In genomic region chr2:32908796-32909195, GRCm38 (mm10) we compare ENCODE assay signal across 8 mouse cellular contexts. TPM values are rescaled to one million over a fixed set of nuclear protein-coding genes. Genes with fewer than 3 reads are reported as not detected.
DNase-seq lines count a peak whose midpoint lies in the region; ATAC-seq lines count a peak whose summit lies in the region.

No protein-coding gene starts in this region.

- H3K9me3 ChIP-seq in forebrain, embryonic 16.5 days (ENCODE audit: control insufficient read depth, low read length): no peaks in the 10 kb centered on the region
- H3K9me3 ChIP-seq in intestine, embryonic 16.5 days (ENCODE audit: control insufficient read depth, low read length): no peaks in the 10 kb centered on the region
- H3K9me3 ChIP-seq in midbrain, embryonic 14.5 days (ENCODE audit: control insufficient read depth, low read length): no peaks in the 10 kb centered on the region

- H3K27me3 ChIP-seq in forebrain, embryonic 16.5 days (replicated peaks; ENCODE audit: control insufficient read depth, insufficient read depth, low read length): no peaks in the 10 kb centered on the region
- no peaks in the 10 kb centered on the region for H3K27me3 ChIP-seq in intestine, embryonic 16.5 days (replicated peaks; ENCODE audit: control insufficient read depth, insufficient read depth, low read length)
- no peaks in the 10 kb centered on the region for H3K27me3 ChIP-seq in midbrain, embryonic 14.5 days (ENCODE audit: control insufficient read depth, insufficient read depth, low read length)

- peaks cover 25% of the 10 kb centered on the region for H3K4me1 ChIP-seq in forebrain, embryonic 16.5 days (replicated peaks; ENCODE audit: control insufficient read depth, insufficient read depth, low read length)
- peaks cover 48% of the 10 kb centered on the region for H3K4me1 ChIP-seq in intestine, embryonic 16.5 days (ENCODE audit: control insufficient read depth, insufficient read depth, low read length)
- H3K4me1 ChIP-seq in midbrain, embryonic 14.5 days (ENCODE audit: control insufficient read depth, insufficient read depth, low read length): peaks cover 11% of the 10 kb centered on the region

- H3K4me2 ChIP-seq in forebrain, embryonic 16.5 days (ENCODE audit: low read length): peak overlapping the region; percentile 31; the same call in 1 of the 2 replicates
- no peak overlapping the region for H3K4me2 ChIP-seq in intestine, embryonic 16.5 days (ENCODE audit: low read depth, low read length)
- H3K4me2 ChIP-seq in midbrain, embryonic 14.5 days (ENCODE audit: low read length): no peak overlapping the region

- H3K4me3 ChIP-seq in forebrain, embryonic 16.5 days (replicated peaks; ENCODE audit: low read length): no peak overlapping the region
- H3K4me3 ChIP-seq in intestine, embryonic 16.5 days (ENCODE audit: low read length): no peak overlapping the region
- H3K4me3 ChIP-seq in midbrain, embryonic 14.5 days (replicated peaks; ENCODE audit: low read depth, low read length): no peak overlapping the region

- no peak for ATAC-seq in forebrain, embryonic 16.5 days
- ATAC-seq in intestine, embryonic 16.5 days: 0 out of 2 replicates have a peak, but pooled peaks have one; percentile 24
- no peak for ATAC-seq in midbrain, embryonic 14.5 days (ENCODE audit: low FRiP score, low TSS enrichment)

- 19% methylated on average over 11 of the region's 11 CpGs for WGBS in forebrain, embryonic 16.5 days
- WGBS in intestine, embryonic 16.5 days: 24% methylated on average over 11 of the region's 11 CpGs
- WGBS in midbrain, embryonic 14.5 days: 29% methylated on average over 11 of the region's 11 CpGs

- DNase-seq in embryo, embryonic 10 days (ENCODE audit: low spot score): peak; percentile 28
- no peak for DNase-seq in embryo, embryonic 9.5 days (ENCODE audit: extremely low spot score)
- no peak for DNase-seq in midbrain, embryonic 14.5 days
- DNase-seq in testis, postnatal 10 days (ENCODE audit: low spot score): no peak
- DNase-seq in adrenal gland, postnatal 14 days: no peak
- no peak for DNase-seq in spleen, adult 12 weeks (ENCODE audit: low spot score)

- H3K9ac ChIP-seq in forebrain, embryonic 16.5 days (replicated peaks; ENCODE audit: low read depth, low read length): peak overlapping the region; percentile 41
- H3K9ac ChIP-seq in intestine, embryonic 16.5 days (ENCODE audit: low read depth, low read length): 0 out of 2 replicates have a peak overlapping the region, but pooled peaks have one; percentile 2
- peak overlapping the region; percentile 23; the same call in 1 of the 2 replicates for H3K9ac ChIP-seq in midbrain, embryonic 14.5 days (replicated peaks; ENCODE audit: low read length)

- H3K36me3 ChIP-seq in forebrain, embryonic 16.5 days (ENCODE audit: control insufficient read depth, insufficient read depth): peaks cover 3% of the 10 kb centered on the region; the same call in 1 of the 2 replicates
- no peaks in the 10 kb centered on the region for H3K36me3 ChIP-seq in intestine, embryonic 16.5 days (ENCODE audit: control insufficient read depth, insufficient read depth, low read length)
- H3K36me3 ChIP-seq in midbrain, embryonic 14.5 days (ENCODE audit: control insufficient read depth, insufficient read depth, low read length): peaks cover 29% of the 10 kb centered on the region; the same call in 1 of the 2 replicates

- peak overlapping the region; percentile 87 for H3K27ac ChIP-seq in forebrain, embryonic 16.5 days (ENCODE audit: low read length)
- peak overlapping the region; percentile 60 for H3K27ac ChIP-seq in intestine, embryonic 16.5 days (ENCODE audit: low read length)
- peak overlapping the region; percentile 42; the same call in 1 of the 2 replicates for H3K27ac ChIP-seq in midbrain, embryonic 14.5 days (replicated peaks; ENCODE audit: low read depth, low read length)

RNA-seq across cellular contexts. Expression of gene Fam129b, which starts 32.9 kb away (rescaled TPM):
- 36.4 and 41.1 TPM in 2 replicates for polyA plus RNA-seq in forebrain, embryonic 16.5 days (2015; fragmentation: Nextera tagmentation; extraction: Ambion mirVana)
- polyA plus RNA-seq in intestine, embryonic 16.5 days (2015; fragmentation: Nextera tagmentation; extraction: Ambion mirVana): 35.4 and 37.8 TPM in 2 replicates
- polyA plus RNA-seq in midbrain, embryonic 14.5 days (2014; fragmentation: Nextera tagmentation; extraction: Ambion mirVana): 13.6 and 19.8 TPM in 2 replicates
- 22.0 and 23.1 TPM in 2 replicates for total RNA-seq in adrenal gland, postnatal 14 days (2021)

RNA-seq across cellular contexts. Expression of gene Rpl12, which starts 52.6 kb away (rescaled TPM):
- polyA plus RNA-seq in forebrain, embryonic 16.5 days (2015; fragmentation: Nextera tagmentation; extraction: Ambion mirVana): 101 and 105 TPM in 2 replicates
- 141 and 162 TPM in 2 replicates for polyA plus RNA-seq in intestine, embryonic 16.5 days (2015; fragmentation: Nextera tagmentation; extraction: Ambion mirVana)
- polyA plus RNA-seq in midbrain, embryonic 14.5 days (2014; fragmentation: Nextera tagmentation; extraction: Ambion mirVana): 105 and 110 TPM in 2 replicates
- 155 and 192 TPM in 2 replicates for total RNA-seq in adrenal gland, postnatal 14 days (2021)

RNA-seq across cellular contexts. Expression of gene Lrsam1, which starts 52.6 kb away (rescaled TPM):
- polyA plus RNA-seq in forebrain, embryonic 16.5 days (2015; fragmentation: Nextera tagmentation; extraction: Ambion mirVana): 18.1 and 21.9 TPM in 2 replicates
- polyA plus RNA-seq in intestine, embryonic 16.5 days (2015; fragmentation: Nextera tagmentation; extraction: Ambion mirVana): 6.8 and 7.8 TPM in 2 replicates
- 19.8 and 20.2 TPM in 2 replicates for polyA plus RNA-seq in midbrain, embryonic 14.5 days (2014; fragmentation: Nextera tagmentation; extraction: Ambion mirVana)
- total RNA-seq in adrenal gland, postnatal 14 days (2021): 14.1 and 17.2 TPM in 2 replicates
